Mouse (Mus musculus) gastrocnemius, adult 2 months (tissue): ENCODE data around the gene Ubl7. TPM values are rescaled to one million over a fixed set of nuclear protein-coding genes. Genes with fewer than 3 reads are reported as not detected.
A peak's percentile ranks its signal among the peaks of the same experiment; 100 is the strongest.

Experiments
- DNase-seq: peaks from one replicate; pipeline ENCODE4 v3.0.0; 2022
- H3K27ac ChIP-seq: fragments of 200-600 bp; 2 replicates; pipeline ENCODE4 v1.8.1; 2022; ENCODE audit warnings: mild to moderate bottlenecking
- H3K4me3 ChIP-seq: fragments of 200-600 bp; 2 replicates; pipeline ENCODE4 v1.8.1; 2022; ENCODE audit warnings: mild to moderate bottlenecking, moderate library complexity
- CTCF ChIP-seq: fragments of 200-600 bp; IDR thresholded peaks from 2 replicates; pipeline ENCODE4 v1.8.1; 2022; ENCODE audit warnings: antibody characterized with exemption, mild to moderate bottlenecking, moderate library complexity
- intact Hi-C: fragments of 180-260 bp; cut with DNase I; formaldehyde crosslinking; loops from one replicate; pipeline ENCODE4 v1.15.1; 2025
- total RNA-seq, 2 experiments: library from RNA; stranded (reverse); gene quantifications; 2 replicates each; pipeline ENCODE4 v1.2.3; 2021

Gene Ubl7
- total RNA-seq, 2 experiments from 2014 or later, result 81.3 to 82.1 TPM

- TF ChIP-seq CTCF, result no peak
- Histone ChIP-seq H3K27ac (peak overlapping the region; percentile 90), H3K4me3 (peak overlapping the region; percentile 97)
- DNase-seq, result no peak
- intact Hi-C loops, result no loop called here
Observed at GRCm38 (mm10) chr9:57943067-57943466, 32.3 kb downstream of the Ubl7 start.

- Histone ChIP-seq H3K4me3 (peak overlapping the region; percentile 97), H3K27ac (peak overlapping the region; percentile 90)
- peak; percentile 81 for DNase-seq
- peak; percentile 86 for TF ChIP-seq CTCF
- intact Hi-C loops, result loop anchor here (1.0 kb wide), 1 partner anchor 46 kb away; no protein-coding TSS in a partner anchor
Observed at GRCm38 (mm10) chr9:57944572-57944971, 33.8 kb downstream of the Ubl7 start.

- no peak for DNase-seq
- Histone ChIP-seq H3K27ac (peak overlapping the region; percentile 90), H3K4me3 (peak overlapping the region; percentile 97)
- no peak for TF ChIP-seq CTCF
- intact Hi-C loops, result no loop called here
Observed at GRCm38 (mm10) chr9:57945771-57946616, 35.2 kb downstream of the Ubl7 start.

GRCm38 (mm10) chr9:57947381-57948030 lies 36.7 kb downstream of the Ubl7 start:
- no peak for TF ChIP-seq CTCF
- intact Hi-C loops, result no loop called here
- peak overlapping the region; percentile 97 for H3K4me3 ChIP-seq
- peak overlapping the region; percentile 90 for H3K27ac ChIP-seq
- peak; percentile 51 for DNase-seq

GRCm38 (mm10) chr9:57948333-57948931 lies 37.7 kb downstream of the Ubl7 start:
- H3K4me3 ChIP-seq, result peak overlapping the region; percentile 97
- no peak for TF ChIP-seq CTCF
- H3K27ac ChIP-seq, result peak overlapping the region; percentile 90
- intact Hi-C loops, result no loop called here
- DNase-seq, result no peak

- peak overlapping the region; percentile 90 for H3K27ac ChIP-seq
- no peak for DNase-seq
- TF ChIP-seq CTCF, result no peak
- H3K4me3 ChIP-seq, result peak overlapping the region; percentile 97
- intact Hi-C loops, result no loop called here
Observed at GRCm38 (mm10) chr9:57949102-57949704, 38.4 kb downstream of the Ubl7 start.

GRCm38 (mm10) chr9:57949879-57950278 lies 39.1 kb downstream of the Ubl7 start:
- H3K4me3 ChIP-seq, result peak overlapping the region; percentile 97
- intact Hi-C loops, result no loop called here
- no peak for DNase-seq

GRCm38 (mm10) chr9:57950519-57950918 lies 39.7 kb downstream of the Ubl7 start:
- TF ChIP-seq CTCF, result no peak
- intact Hi-C loops, result no loop called here
- Histone ChIP-seq H3K27ac (peak overlapping the region; percentile 90), H3K4me3 (peak overlapping the region; percentile 97)
- no peak for DNase-seq

More at GRCm38 (mm10) chr9:57949879-57950278, 39.1 kb downstream of the Ubl7 start:
- no peak for TF ChIP-seq CTCF
- peak overlapping the region; percentile 90 for H3K27ac ChIP-seq

- Histone ChIP-seq H3K27ac (peak overlapping the region; percentile 90), H3K4me3 (peak overlapping the region; percentile 97)
- intact Hi-C loops, result no loop called here
- DNase-seq, result peak; percentile 48
- no peak for TF ChIP-seq CTCF
Observed at GRCm38 (mm10) chr9:57951993-57952392, 41.2 kb downstream of the Ubl7 start.

- Histone ChIP-seq H3K4me3 (no peak overlapping the region), H3K27ac (peak overlapping the region; percentile 90)
- intact Hi-C loops, result no loop called here
- DNase-seq, result no peak
- no peak for TF ChIP-seq CTCF
Observed at GRCm38 (mm10) chr9:57954962-57955744, 44.4 kb downstream of the Ubl7 start.

GRCm38 (mm10) chr9:57955764-57956163 lies 45.0 kb downstream of the Ubl7 start:
- TF ChIP-seq CTCF, result no peak
- Histone ChIP-seq H3K4me3 (no peak overlapping the region), H3K27ac (no peak overlapping the region)
- no peak for DNase-seq
- intact Hi-C loops, result no loop called here

GRCm38 (mm10) chr9:57956196-57956837 lies 45.5 kb downstream of the Ubl7 start:
- intact Hi-C loops, result no loop called here
- Histone ChIP-seq H3K27ac (0 out of 2 replicates have a peak overlapping the region, but pooled peaks have one; percentile 35), H3K4me3 (no peak overlapping the region)
- no peak for DNase-seq
- no peak for TF ChIP-seq CTCF
